Mouse (Mus musculus) erythroid progenitor cell, adult 5-6 weeks (primary cell): ENCODE data around the gene Igsf21. TPM values are rescaled to one million over a fixed set of nuclear protein-coding genes. Genes with fewer than 3 reads are reported as not detected.

ENCODE experiments used
- ATAC-seq: replicated peaks from 2 replicates; pipeline ENCODE4 v1.8.0; 2016; ENCODE audit warnings: moderate number of reproducible peaks, mild to moderate bottlenecking, moderate TSS enrichment, inconsistent platforms; ENCODE audit not compliant: poor library complexity, low FRiP score, severe bottlenecking
- total RNA-seq, 2 experiments: library from RNA; stranded (forward) in 1 of 2; stranded (reverse) in 1 of 2; fragments of 150-400 nt in 1 of 2; fragments of 186-747, 209-891 nt in 1 of 2; gene quantifications; 2 replicates each; pipeline versions ENCODE4 v1.2.3 to v1.2.4; 2015 to 2017; ENCODE audit warnings: low replicate concordance in 2 of 2

The Igsf21 gene
- total RNA-seq, 2 experiments from 2014 or later = not detected

DNA sequence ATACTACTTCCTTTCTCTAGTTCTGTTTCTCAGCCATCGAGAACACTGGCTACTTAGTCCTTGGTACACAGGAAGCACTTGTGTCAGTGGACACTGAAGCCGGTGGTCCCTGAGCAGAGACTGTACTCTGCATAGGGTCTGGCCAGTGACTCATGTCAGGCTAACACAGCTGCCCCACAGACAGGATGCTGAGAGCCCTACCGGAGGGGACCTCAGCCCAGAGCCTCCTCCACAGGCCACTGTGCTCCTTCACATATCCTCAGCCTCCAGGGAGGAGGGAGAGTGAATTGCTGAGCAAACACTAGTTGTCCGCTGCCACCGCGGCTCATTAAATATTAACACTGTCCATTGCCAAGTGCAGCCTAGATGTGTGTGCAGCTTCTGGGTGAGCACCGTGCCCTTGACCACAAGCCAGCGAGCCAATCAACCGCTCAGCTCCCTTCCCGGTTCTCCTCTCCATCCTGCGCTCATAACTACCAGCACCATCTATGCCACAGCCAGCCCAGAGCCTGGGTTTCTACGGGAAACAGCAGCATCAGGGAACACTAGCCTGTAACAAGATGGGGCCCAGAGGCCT, 42.8 kb downstream of the Igsf21 start:
- ATAC-seq = no peak

DNA sequence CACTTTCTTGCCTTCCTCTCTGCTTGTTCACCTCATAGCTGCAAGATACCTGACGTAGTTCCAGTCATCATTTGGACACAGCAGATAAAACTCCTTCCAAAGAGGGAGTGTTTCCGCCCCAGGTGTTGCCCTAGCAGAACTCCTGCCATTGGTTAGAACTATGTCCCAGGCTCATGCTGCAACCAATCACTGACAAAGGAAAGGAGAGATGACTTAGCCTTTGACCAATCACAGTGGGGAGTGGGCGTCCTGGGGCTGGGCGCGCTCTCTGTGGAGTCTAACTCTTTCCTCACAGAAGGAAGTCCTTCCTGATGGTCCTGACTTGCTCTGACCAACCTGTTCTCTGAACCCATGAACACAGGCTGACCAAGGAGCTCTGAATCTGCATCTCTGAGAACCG, 44.4 kb downstream of the Igsf21 start:
- ATAC-seq = no peak

DNA sequence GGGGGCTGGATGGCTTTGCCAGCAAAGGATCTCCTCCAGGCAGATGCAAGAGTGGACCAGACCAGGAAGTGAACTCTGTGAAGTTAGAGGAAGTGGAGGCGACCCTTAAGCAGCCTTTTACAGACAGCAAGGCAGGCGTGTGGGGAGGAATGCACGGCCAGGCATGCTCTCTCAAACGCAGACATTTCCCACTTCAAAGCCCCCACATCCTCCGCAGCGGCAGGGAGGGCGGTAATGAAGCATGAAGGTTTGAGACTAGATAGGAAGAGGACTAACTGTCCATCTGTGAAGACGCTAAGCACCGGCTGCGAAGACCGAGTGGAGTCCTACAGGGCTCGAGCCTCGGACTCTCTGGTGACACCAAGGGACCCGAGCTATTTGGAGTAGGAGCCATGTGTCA, 46.3 kb downstream of the Igsf21 start:
- no peak for ATAC-seq

DNA sequence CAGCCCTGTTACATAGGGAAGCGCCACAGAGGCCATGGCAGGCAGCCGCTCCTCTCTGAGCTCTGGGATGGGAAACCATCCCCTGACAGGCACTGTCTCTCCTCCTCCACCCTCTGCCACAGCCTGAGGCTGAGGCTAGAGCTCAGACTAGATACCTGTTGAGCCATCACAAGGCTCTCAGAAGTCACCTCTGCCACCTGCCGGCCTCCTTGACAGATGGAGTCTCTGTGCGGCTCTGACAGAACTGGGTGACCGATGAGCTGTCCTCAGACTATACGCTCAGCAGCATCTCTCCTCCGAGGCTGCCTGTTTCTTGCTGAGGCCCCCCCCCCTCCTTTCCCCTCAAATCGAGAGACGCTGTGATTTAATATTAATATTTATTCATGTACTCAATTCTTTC, 49.9 kb downstream of the Igsf21 start:
- ATAC-seq = no peak

DNA sequence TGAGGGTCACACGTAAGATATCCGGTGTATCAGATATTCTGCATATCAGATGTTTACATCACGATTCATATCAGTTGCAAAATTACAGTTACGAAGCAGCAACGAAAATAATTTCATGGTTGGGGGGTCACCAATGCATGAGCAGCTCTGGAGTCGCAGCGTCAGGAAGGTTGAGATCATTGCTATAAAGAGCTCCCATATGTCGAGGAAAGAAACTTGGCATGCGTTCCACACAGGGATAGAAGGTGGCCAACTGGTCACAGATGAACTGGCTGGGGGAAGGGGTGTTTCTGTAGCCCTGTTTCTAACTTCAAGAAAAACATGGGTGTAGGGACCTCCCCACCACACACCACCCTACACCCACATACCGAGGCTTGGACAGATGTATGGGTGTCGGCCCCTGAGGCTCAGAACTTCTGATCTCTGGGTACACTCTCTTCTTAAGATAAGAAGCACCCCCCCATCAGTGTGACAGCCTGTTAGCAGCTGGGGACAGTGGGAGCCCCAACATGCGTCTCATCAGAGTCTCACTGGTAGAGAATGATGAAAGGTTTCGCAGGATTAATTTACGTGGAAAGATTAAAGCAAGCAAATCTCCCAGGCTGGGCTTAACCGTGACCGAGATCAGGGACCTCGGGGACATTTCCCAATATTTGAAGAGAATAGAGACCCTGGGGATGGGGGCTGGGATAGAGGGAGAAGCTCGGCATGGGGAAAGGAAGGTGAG, 54.1 kb downstream of the Igsf21 start:
- ATAC-seq = no peak

DNA sequence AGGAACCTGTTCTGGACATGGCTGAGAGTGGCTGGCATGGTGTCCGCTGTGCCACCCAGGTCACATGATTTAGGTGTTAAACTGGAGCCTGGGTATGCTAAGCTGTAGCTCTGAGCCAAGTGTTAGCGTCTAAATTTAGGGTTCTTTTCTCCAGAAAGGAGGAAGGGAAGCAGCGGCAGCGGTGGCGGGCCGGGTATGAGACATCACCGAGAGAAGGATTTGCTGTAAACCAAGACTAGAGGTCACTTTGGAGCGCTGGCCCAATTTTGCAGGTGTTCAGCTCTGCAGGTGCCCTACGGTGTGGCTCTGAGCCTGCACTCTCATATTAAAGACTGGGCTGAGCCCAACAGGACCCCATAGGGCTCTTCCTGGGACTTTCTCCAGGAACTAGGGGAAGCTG, 57.0 kb downstream of the Igsf21 start:
- no peak for ATAC-seq

DNA sequence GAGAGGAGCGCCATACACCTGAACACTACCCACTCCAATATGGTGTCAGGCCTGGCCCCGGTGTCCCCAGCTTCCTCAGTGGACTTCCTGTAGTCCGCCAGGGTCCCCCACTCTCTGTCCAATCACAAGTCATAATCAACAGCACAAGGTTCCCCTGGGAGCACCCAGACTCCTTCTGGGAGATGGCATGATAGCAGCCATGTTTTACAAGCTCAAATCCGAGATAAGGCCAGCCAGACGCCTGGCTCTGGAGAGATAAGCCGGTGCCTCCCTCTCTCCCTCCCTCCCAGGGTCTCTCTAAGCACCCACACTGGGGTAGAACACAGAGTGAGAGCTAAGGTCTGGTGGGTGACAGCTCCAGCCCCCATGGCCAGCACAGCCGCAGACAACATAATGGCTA, 58.0 kb downstream of the Igsf21 start:
- no peak for ATAC-seq

DNA sequence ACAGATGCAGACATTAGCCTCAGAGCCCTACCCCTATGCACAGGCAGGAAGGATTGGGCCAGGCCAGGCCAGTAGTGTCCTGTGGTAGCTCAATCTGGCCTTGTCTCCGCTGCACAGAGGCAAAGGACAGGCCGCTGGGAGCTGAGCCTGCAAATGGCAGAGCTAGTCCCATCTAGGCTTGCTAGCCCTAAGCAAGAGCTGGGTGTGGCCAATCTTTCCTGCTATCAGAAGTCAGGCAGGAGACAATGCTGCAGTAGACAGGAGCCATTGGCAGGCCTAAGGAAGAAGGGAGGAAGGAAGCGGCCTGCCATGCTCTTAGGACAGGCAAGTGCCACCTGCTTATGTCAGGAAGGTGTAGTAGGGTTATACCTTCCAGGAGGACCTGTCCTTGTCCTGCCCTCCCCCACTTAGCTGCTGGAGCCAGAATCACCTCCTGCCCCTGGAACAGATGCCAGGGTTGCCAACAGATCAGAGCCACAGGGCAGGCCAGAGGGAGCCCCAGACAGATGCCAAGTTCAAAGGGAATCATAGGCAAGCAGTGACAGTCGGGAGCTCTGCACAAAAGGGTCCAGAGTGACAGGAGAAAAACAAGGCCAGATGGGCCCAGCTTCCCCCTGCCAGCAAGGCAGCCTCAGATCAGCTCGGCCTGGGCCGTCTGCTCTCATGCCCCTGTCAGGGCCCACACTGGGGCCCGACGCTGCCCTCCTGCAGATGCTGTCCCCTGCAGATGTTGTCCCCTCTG, 59.0 kb downstream of the Igsf21 start:
- ATAC-seq = no peak

DNA sequence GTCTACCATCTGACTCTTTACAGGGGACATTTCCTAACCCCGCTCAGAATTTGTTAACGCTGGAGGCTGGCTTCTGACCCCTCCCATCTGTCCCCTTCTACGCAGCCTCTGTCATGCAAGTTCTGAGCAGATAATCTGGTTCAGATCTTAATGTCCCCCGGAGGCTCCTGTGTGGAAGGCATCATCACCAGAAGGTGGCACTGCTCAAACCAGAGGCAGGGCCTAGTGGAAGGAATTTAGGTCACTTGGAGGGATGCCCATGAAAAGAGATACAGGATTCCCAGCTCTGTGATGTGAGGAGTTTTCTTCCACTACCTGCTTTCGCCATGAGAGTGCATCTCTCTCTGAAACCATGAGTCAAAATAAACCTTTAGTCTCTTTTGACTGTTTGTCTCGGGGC, 67.0 kb downstream of the Igsf21 start:
- ATAC-seq = no peak

DNA sequence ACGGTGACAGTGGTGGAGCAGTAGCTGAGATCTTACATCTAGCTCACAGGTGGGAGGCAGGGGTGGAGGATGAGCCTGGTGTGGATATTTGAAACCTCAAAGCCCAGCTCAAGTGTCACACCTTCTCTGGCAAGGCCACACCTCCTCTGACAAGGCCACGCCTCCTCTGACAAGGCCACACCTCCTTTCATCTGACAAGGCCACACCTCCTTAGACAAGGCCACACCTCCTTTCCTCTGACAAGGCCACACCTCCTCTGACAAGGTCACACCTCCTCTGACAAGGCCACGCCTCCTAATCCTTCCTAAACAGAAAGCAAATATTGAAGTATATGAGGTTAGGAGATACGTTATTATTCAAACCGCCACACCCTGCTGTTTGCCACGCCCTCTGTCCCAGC, 69.5 kb downstream of the Igsf21 start:
- no peak for ATAC-seq

DNA sequence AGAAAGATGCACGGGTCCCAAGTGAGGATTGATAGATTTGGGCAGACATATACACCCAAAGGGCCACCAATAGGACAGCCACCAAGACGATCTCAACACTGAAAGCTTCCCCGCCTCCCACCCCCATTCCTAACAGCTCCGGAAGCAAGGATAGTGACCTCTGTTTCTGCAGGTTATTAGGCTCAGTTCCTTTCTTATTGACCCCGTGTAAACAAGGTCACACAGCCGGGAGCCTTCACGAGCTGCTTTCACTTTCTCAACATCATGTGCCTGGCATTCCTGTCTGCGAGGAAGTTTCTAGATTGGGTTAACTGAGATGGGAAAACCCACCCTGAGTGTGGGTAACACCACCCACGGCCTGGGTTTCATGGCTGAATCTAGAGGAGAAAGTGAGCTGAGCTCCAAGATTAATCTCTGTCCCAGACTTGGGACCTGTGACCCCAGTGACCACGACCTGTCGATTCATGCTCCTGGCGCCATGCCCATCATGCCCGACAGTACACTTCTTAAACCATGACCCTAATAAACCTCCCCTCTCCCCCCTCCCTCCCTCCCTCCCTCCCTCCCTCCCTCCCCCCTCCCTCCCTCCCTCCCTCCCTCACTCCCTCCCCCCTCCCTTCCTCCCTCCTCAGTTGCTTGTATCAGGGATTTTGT, 72.7 kb downstream of the Igsf21 start:
- ATAC-seq = no peak

DNA sequence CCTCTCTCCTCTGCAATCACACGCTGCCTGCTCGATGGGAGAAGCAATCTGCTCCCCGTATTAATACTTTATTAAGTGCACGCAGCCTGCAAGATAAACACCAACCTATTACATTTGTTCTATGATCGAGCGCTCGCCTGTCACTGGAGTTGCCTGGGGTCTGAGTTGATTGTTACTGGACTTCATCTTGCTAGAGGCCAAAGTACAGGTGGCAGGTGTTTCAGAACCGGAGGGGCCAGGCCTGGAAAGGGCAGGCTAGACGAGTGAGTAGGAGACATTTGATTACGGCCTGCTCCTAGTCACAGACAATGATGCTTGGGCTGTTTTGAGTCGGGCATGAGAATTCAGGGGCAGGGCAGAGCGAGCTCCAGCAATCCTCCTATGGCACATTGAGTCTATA, 73.5 kb downstream of the Igsf21 start:
- no peak for ATAC-seq

DNA sequence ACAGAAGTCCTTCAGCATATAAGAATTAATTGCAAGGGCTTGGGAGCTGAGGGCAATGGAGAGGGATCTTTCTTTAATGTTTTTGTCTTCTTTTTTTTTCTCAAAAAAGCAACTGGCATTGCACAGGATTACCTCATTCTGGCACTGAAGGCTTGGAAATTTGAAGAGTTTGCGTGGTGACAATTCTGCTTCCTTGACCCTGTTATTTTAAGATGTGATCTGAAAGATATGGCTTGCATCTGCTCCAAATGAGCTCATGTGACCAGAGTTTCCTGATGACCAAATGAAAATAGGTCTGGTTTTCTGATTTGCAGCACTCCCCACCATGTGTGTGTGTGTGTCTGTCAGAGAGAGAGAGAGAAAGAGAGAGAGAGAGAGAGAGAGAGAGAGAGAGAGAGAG, 74.7 kb downstream of the Igsf21 start:
- no peak for ATAC-seq

DNA sequence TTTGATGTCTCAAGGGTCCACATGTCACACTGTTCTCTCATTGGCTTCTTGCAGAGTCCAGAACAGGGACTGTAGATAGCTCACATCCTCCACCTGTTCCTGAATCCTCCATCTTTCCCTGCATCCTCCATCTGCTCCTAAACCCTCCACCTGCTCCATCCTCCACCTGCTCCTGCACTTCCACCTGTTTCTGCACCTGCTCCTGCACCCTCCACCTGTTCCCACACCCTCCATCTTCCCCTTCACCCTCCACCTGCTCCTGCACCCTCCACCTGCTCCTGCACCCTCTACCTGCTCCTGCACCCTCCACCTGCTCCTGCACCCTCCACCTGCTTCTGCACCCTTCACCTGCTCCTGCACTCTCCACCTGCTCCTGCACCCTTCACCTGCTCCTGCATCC, 75.4 kb downstream of the Igsf21 start:
- ATAC-seq = no peak

DNA sequence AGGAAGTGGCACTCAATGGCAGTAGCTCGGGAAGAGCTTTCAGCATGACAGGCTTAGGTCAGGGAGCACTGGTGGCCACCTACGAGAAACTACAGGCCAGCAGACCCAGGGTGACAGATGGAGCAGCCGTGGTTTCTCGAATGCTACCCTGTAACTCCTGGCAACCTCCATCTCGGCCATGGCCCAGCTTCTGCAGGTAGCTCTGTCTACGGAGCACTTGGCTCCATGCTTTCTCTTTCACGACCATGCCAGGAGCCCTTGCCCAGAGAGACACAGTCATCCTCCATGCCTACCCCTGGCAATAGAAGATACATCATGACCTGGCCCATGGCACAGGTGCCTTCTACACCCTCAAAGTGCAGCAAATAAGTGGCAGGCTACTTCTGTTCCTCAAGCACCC, 80.7 kb downstream of the Igsf21 start:
- ATAC-seq = no peak

DNA sequence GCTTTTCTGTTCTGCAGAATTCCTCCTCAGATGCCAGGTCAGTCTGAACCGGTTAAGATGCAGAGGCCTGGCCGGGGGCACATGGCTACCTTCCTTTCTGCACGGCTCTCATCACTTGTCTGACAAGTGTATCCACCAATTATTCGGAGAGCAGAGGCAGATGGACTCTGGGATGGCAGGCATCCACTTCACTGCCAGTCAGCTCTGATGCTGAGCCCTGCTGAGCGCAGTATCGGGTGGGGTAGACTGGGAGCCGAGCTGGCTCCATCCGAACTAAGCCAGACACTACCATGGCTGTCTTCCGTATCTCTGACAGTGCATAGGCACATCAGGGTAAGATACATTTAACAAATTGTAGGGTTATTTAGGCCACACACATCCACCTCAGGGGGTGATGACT, 81.9 kb downstream of the Igsf21 start:
- no peak for ATAC-seq

DNA sequence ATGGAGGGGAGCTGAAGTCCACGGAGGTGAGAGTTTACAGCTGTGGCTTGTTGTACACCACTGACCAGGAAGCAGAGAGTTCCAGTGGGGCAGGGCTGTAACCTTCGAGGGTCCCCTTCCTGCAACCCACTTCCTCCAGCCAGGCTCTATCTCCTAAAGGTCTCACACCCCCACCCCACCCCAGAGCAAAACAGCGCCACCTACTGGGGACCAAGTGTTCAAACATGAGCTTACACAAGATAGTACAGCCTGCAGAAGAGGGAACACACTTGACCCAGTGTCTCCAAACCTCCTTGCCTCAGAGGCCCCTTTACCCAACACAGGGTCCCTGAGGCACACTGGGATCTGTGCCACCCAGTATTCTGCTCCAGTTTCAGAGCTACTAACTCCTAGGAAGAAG, 87.0 kb downstream of the Igsf21 start:
- no peak for ATAC-seq

DNA sequence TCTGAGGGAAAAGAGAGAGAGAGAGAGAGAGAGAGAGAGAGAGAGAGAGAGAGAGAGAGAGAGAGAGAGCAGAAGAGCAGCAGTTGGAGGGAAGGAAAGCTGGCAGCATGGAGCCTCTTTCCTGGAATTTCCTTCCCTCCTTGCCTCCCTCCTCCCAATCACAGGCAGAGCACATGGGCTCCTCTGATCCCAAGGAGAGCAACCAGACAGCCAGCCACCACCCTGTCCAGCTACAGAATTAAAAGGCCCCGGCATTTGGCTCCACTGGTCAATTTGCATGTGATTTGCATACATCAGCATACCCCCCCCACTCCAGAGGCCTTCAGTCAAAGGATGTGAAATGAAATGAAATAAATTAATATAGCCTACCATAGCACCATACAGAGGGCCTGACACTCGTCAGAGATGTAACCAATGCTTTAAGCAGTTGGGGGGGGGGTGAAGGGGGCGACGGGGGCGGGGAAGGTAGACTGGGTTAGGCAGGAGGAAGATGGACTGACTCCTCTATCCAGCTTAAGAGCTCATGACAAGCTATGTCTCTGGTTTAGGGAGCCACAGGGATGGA, 91.6 kb downstream of the Igsf21 start:
- no peak for ATAC-seq

DNA sequence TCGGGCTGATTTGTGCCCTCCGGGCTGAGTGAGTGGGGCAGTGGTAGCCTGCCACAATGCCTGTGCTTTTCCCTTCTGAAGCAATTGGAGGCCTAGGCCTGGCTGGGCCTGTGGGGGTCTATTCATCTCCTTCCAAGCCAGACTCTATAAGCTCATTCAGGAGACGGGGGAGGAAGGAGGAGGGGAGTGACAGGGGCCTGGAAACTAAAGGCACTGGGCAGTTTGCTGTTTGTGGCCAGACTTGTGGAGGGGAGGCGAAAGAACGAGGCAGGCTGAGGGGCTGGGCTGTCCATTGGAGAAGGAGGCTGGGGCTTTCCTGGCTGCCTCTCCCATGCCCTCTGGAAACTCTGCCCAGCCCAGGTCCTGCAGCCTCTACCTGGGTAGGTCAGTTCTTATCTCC, 92.1 kb downstream of the Igsf21 start:
- ATAC-seq = no peak

DNA sequence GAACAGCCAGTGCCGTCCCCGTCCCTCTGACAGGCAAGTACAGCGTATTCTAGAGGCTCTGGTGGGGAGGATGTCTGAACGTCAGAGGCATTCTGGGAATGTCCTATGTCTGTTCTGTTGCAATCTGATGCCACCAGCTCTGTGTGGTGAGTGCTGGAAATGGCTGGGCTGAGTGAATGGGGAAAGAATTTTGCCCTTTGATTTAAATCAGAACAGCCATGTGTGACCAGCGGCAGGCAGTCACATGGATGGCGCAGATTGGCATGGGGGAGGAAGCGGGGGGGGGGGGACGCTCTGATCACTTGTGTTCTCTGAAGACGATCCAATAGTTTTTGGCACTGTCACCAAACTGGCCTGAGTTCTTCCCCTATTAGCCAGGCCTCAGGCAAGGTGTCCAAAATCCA, 92.9 kb downstream of the Igsf21 start:
- ATAC-seq = no peak

DNA sequence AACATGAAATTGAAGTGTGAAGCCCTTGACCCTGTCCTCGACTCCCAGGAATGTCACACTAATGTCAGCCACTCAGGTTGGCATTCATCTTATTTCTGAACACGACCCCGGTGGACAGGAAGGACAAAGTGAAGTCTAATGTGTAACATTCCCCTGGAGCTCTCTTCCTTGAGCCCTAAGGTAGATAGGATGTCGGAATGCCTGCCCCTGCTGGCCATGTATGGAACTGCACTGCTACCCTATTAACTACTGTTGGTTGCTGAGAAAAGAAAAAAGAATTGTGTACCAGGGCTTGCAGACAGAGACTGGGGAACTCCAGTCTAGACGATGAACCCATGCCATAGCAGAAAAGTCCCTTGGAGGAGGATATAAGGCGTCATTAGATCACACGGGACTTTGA, 93.5 kb downstream of the Igsf21 start:
- no peak for ATAC-seq
